Mouse (Mus musculus) kidney, postnatal 0 days (tissue): ENCODE results near the gene Bcl2l13. TPM values are rescaled to one million over a fixed set of nuclear protein-coding genes. Genes with fewer than 3 reads are reported as not detected.

Source experiments
- ATAC-seq: fragments of 200-750 bp; cut with Nextera tagmentation; replicated peaks from 2 replicates; pipeline ENCODE4 v1.8.0; 2017; ENCODE audit warnings: low read depth, moderate number of reproducible peaks, moderate TSS enrichment, moderate library complexity; ENCODE audit not compliant: low FRiP score
- DNase-seq: peaks from one replicate; pipeline ENCODE4 v3.0.0-alpha.2; 2016; ENCODE audit warnings: low spot score
- H3K27ac ChIP-seq: fragments of 300-500 bp; sonication (generic); 2 replicates; pipeline ENCODE4 v1.5.1; 2014; ENCODE audit warnings: mild to moderate bottlenecking
- H3K27me3 ChIP-seq: fragments of 300-500 bp; sonication (generic); 2 replicates; pipeline ENCODE4 v1.6.1; 2014; ENCODE audit warnings: low read length, mixed read lengths; ENCODE audit not compliant: insufficient read depth
- H3K36me3 ChIP-seq: fragments of 300-500 bp; sonication (generic); 2 replicates; pipeline ENCODE4 v1.6.1; 2014; ENCODE audit warnings: low read length, mixed read lengths; ENCODE audit not compliant: insufficient read depth
- H3K4me1 ChIP-seq: fragments of 300-500 bp; sonication (generic); replicated peaks from 2 replicates; pipeline ENCODE4 v1.6.1; 2014; ENCODE audit warnings: antibody characterized with exemption, low read length, mixed read lengths; ENCODE audit not compliant: insufficient read depth
- H3K4me2 ChIP-seq: fragments of 300-500 bp; sonication (generic); 2 replicates; pipeline ENCODE4 v1.6.1; 2014; ENCODE audit warnings: mild to moderate bottlenecking, low read length, moderate library complexity, mixed read lengths
- H3K4me3 ChIP-seq: fragments of 300-500 bp; sonication (generic); replicated peaks from 2 replicates; pipeline ENCODE4 v1.5.1; 2014; ENCODE audit warnings: low read depth, low read length
- H3K9ac ChIP-seq: fragments of 300-500 bp; sonication (generic); 2 replicates; pipeline ENCODE4 v1.6.1; 2014; ENCODE audit warnings: low read depth, low read length
- H3K9me3 ChIP-seq: fragments of 300-500 bp; sonication (generic); replicated peaks from 2 replicates; pipeline ENCODE4 v1.6.1; 2016; ENCODE audit warnings: low read length, inconsistent platforms, mixed read lengths
- CTCF ChIP-seq: IDR thresholded peaks from 2 replicates; pipeline ENCODE4 v1.5.1; 2016; ENCODE audit warnings: antibody characterized with exemption, low read depth, mild to moderate bottlenecking, moderate library complexity
- WGBS: fragments of 180-500 bp; shearing (Covaris S2); extraction: QIAGEN DNeasy Blood & Tissue Kit; methylation state at CpG from one replicate; pipeline ENCODE4 v1.1.7; 2014; 5-methylcytosine and 5-hydroxymethylcytosine counted together
- microRNA-seq: library from miRNA; unstranded; fragments of <30 nt; microRNA quantifications from one replicate; pipeline ENCODE4, GENCODE M21; 2016
- polyA plus RNA-seq: library from polyadenylated mRNA; unstranded; fragments of >200 nt; fragmentation: Nextera tagmentation; extraction: Ambion mirVana; gene quantifications from 2 replicates; pipeline ENCODE4 v1.2.1, GENCODE M21; 2015

Bcl2l13 gene
- polyA plus RNA-seq, 1 experiment from 2014 or later: 22.4 TPM

DNA sequence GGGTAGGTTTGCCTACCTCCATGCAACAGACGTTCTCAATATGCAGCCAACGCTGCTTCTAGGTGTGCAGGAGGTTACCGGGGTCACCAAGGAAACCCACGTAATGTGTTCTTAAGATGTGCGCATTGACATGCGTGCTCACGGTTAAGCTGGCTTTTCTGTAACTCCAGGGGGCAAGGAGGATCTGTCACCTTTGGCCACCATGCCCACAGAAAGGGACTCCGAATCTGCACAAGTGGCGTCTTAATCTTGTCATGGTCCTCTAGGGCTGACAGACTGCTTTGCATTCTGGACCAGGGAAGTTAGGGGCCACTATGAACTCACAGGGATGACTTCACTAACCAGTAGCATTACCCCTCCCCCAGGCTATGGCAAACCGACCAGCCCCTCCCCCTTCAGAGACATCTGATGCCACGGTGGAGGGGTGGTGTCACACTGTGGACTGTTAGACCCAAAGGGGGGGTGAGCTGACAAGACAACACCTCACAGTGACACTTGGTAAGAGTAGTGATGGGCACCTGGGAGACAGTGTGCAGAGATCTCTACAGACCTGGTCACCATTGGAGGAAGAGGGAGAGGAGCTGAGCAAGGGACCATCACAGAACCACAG is 102.1 kb downstream of the Bcl2l13 start:
- H3K9me3 ChIP-seq: no peaks in the 10 kb centered on the region
- 76% methylated on average over 11 of the region's 11 CpGs for WGBS
- no peak overlapping the region for H3K27ac ChIP-seq
- no peak overlapping the region for H3K4me3 ChIP-seq
- 0 out of 2 replicates have a peak, but pooled peaks cover 6% of the 10 kb centered on the region for H3K36me3 ChIP-seq
- DNase-seq (no peak), ATAC-seq (no peak)
- no peak overlapping the region for H3K4me2 ChIP-seq
- no peaks in the 10 kb centered on the region for H3K27me3 ChIP-seq
- H3K4me1 ChIP-seq: no peaks in the 10 kb centered on the region
- H3K9ac ChIP-seq: no peak overlapping the region
- no peak for TF ChIP-seq CTCF

GRCm38 (mm10) chr6:120938763-120939450 is 102.9 kb downstream of the Bcl2l13 start:
- H3K9me3 ChIP-seq: no peaks in the 10 kb centered on the region
- no peak overlapping the region for H3K4me2 ChIP-seq
- no peak for DNase-seq
- H3K27me3 ChIP-seq: no peaks in the 10 kb centered on the region
- no peak for TF ChIP-seq CTCF
- no peak overlapping the region for H3K9ac ChIP-seq
- no peak overlapping the region for H3K27ac ChIP-seq
- H3K4me1 ChIP-seq: no peaks in the 10 kb centered on the region
- 88% methylated on average over 12 of the region's 12 CpGs for WGBS
- no peak overlapping the region for H3K4me3 ChIP-seq
- ATAC-seq: no peak
- 0 out of 2 replicates have a peak, but pooled peaks cover 6% of the 10 kb centered on the region for H3K36me3 ChIP-seq

GRCm38 (mm10) chr6:120939783-120940182 is 103.8 kb downstream of the Bcl2l13 start:
- H3K27me3 ChIP-seq: no peaks in the 10 kb centered on the region
- no peak for DNase-seq
- TF ChIP-seq CTCF: no peak

GRCm38 (mm10) chr6:120940446-120941083 is 104.6 kb downstream of the Bcl2l13 start:
- Histone ChIP-seq H3K4me1 (no peaks in the 10 kb centered on the region), H3K27ac (no peak overlapping the region; the same call in 1 of the 2 replicates), H3K4me2 (no peak overlapping the region), H3K4me3 (no peak overlapping the region), H3K27me3 (no peaks in the 10 kb centered on the region), H3K9me3 (no peaks in the 10 kb centered on the region), H3K36me3 (0 out of 2 replicates have a peak, but pooled peaks cover 4% of the 10 kb centered on the region), H3K9ac (no peak overlapping the region)
- WGBS: 81% methylated on average over 7 of the region's 7 CpGs
- peak; percentile 38; the same call in 1 of the 2 replicates for ATAC-seq
- DNase-seq: no peak
- TF ChIP-seq CTCF: no peak

More at GRCm38 (mm10) chr6:120939783-120940182, 103.8 kb downstream of the Bcl2l13 start:
- H3K36me3 ChIP-seq: 0 out of 2 replicates have a peak, but pooled peaks cover 5% of the 10 kb centered on the region
- H3K9me3 ChIP-seq: no peaks in the 10 kb centered on the region
- no peak overlapping the region for H3K4me2 ChIP-seq
- no peak overlapping the region for H3K4me3 ChIP-seq
- no peak overlapping the region for H3K9ac ChIP-seq
- H3K4me1 ChIP-seq: no peaks in the 10 kb centered on the region
- 93% methylated on average over 3 of the region's 3 CpGs for WGBS
- H3K27ac ChIP-seq: no peak overlapping the region
- no peak for ATAC-seq

DNA sequence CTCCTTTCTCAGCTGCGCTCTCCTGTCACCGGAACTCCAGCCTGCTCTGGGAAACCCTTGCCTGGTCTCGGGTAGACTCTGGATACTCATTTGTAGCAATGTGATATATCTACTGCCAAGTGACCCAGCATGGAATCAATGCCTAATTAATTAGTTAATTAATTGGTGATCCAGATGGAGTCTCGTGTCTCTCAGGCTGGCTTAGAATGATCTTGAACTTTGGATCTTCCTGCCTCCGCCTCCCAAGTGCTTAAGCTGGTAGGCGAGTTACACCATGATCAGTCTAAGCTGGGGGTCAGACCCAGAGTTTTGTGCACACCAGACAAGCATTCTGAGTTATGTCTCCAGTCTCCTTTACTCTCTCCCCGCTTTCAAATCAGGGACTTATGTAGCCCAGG is 105.1 kb downstream of the Bcl2l13 start:
- DNase-seq (no peak), ATAC-seq (peak; percentile 73)
- H3K9me3 ChIP-seq: no peaks in the 10 kb centered on the region
- H3K27ac ChIP-seq: no peak overlapping the region
- no peaks in the 10 kb centered on the region for H3K27me3 ChIP-seq
- no peak for TF ChIP-seq CTCF
- no peak overlapping the region for H3K9ac ChIP-seq
- no peak overlapping the region for H3K4me3 ChIP-seq
- no peaks in the 10 kb centered on the region for H3K4me1 ChIP-seq
- 69% methylated on average over 7 of the region's 7 CpGs for WGBS
- H3K36me3 ChIP-seq: 0 out of 2 replicates have a peak, but pooled peaks cover 4% of the 10 kb centered on the region
- no peak overlapping the region for H3K4me2 ChIP-seq

- H3K27me3 ChIP-seq: no peaks in the 10 kb centered on the region
- H3K9me3 ChIP-seq: no peaks in the 10 kb centered on the region
- no peak overlapping the region for H3K9ac ChIP-seq
- ATAC-seq (peak; percentile 18), DNase-seq (no peak)
- H3K4me3 ChIP-seq: no peak overlapping the region
- no peak overlapping the region for H3K4me2 ChIP-seq
- no peak overlapping the region for H3K27ac ChIP-seq
- 0 out of 2 replicates have a peak, but pooled peaks cover 4% of the 10 kb centered on the region for H3K36me3 ChIP-seq
- H3K4me1 ChIP-seq: no peaks in the 10 kb centered on the region
- WGBS: 88% methylated on average over 13 of the region's 13 CpGs
- no peak for TF ChIP-seq CTCF
Observed at GRCm38 (mm10) chr6:120941575-120941974, 105.6 kb downstream of the Bcl2l13 start.

Small RNA genes lying within 50 kb of the gene (microRNA-seq; reads per million reads assigned to microRNA genes)
- gene Gm25193: not detected

Other genes starting within 250 kb of the Bcl2l13 start
- 3.3 and 3.6 TPM in 2 replicates for gene Cecr2, start 169.8 kb upstream of the Bcl2l13 start, polyA plus RNA-seq
- gene Slc25a18, start 62.6 kb upstream of the Bcl2l13 start, polyA plus RNA-seq: 0.11 TPM in 1 of 2 replicates, not detected in the other
- 320 and 335 TPM in 2 replicates for gene Atp6v1e1, start 13.4 kb upstream of the Bcl2l13 start, polyA plus RNA-seq
- gene Bid, start 80.6 kb downstream of the Bcl2l13 start, polyA plus RNA-seq: 34.2 and 35.8 TPM in 2 replicates